Mouse (Mus musculus) erythroblast, embryonic 14.5 days (primary cell): ENCODE measurements around the gene Sorcs2.

Experiments used
- GATA1 ChIP-seq: IDR thresholded peaks from 2 replicates; pipeline ENCODE4 v1.6.1; 2012; ENCODE audit warnings: low read length, inconsistent platforms, mixed read lengths
- TAL1 ChIP-seq: IDR thresholded peaks from 3 replicates; pipeline ENCODE4 v1.6.1; 2012; ENCODE audit warnings: low read length, inconsistent platforms, mixed read lengths

GRCm38 (mm10) chr5:36108339-36108887 lies 289.5 kb downstream of the Sorcs2 start:
- TF ChIP-seq GATA1, result no peak
- no peak for TF ChIP-seq TAL1
